Mouse (Mus musculus) heart, adult 2 months (tissue): ENCODE results near the gene Cecr2.

ENCODE experiments used
- CTCF ChIP-seq: fragments of 200-600 bp; IDR thresholded peaks from 2 replicates; pipeline ENCODE4 v1.8.1; 2022; ENCODE audit warnings: antibody characterized with exemption, mild to moderate bottlenecking, moderate library complexity
- EP300 ChIP-seq: fragments of 200-500 bp; IDR thresholded peaks from 2 replicates; pipeline ENCODE4 v1.6.1; 2011; ENCODE audit warnings: low read depth, low read length, control low read depth; ENCODE audit not compliant: insufficient read depth
- POLR2A ChIP-seq: fragments of 200-500 bp; IDR thresholded peaks from 2 replicates; pipeline ENCODE4 v1.6.1; 2011; ENCODE audit warnings: mild to moderate bottlenecking, low read depth, low read length, control low read depth; ENCODE audit not compliant: insufficient read depth

GRCm38 (mm10) chr6:120777533-120777932 is 111.4 kb downstream of the Cecr2 start:
- TF ChIP-seq CTCF = no peak
- TF ChIP-seq POLR2A = no peak
- no peak for TF ChIP-seq EP300
